Mouse (Mus musculus): ENCODE data around the gene Mrps14. TPM values are rescaled to one million over a fixed set of nuclear protein-coding genes. Genes with fewer than 3 reads are reported as not detected.

Gene Mrps14
- polyA plus RNA-seq, 1 experiment from 2014 or later, result 224 TPM

DNA sequence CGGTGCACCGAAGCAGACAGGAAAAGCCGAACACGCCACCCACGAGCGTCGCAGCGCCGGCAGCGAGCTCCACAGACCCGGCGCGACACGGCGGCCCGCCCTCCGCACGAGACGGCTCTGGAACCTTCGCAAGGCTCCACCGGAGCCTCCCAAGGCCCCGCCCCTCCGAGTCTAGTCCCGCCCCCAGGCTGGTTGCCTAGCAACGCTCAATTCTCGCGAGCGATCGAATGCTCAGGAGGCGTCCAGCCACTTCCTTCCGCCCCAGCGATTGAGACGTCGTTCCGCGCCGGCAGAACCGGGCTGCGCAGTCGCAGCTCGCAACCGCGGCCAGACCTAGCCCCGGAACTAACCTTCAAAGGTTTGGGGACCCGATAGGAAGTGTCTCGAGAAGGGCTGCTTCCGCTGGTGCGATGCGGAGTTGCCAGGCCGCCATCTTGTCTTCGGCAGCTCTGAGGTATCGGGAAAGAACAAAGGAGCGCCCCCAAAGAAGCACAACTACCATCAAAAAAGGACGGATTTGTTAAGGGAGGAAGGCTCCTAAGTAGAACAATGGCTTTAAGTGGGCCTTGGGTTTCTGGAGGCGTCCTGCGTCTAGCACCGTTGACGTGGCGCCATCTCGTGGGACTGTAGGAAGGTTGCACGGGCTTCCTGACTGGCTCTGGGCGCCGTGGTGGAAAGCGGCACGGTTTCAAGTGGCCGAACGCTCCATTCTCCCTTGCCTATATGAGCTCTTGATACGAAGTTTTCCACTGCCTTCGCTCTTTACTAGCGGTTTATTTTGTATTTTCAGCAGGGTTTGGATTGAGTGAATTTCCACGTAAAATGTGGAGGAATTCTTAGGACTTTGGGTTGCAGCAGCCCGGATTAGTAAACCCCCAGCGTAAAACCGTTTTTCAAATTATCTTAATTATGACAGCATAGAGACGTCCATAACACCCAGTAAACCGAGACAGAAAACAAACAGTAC is 18.0 kb downstream of the Mrps14 start, which contains the start of gene Cacybp:
TSS of gene Cacybp (minus strand) at position 173 of the 967 bp plus-strand sequence.
- Histone ChIP-seq H3K36me3 (ENCODE audit: control insufficient read depth, insufficient read depth, low read length) (peaks cover under 1% of the 10 kb centered on the region), H3K4me1 (ENCODE audit: control insufficient read depth, insufficient read depth, low read length) (peaks cover 22% of the 10 kb centered on the region), H3K27me3 (replicated peaks; ENCODE audit: control insufficient read depth, insufficient read depth, low read length) (no peaks in the 10 kb centered on the region), H3K4me3 (ENCODE audit: low read depth, low read length) (peak within 1 kb of the TSS; percentile 79), H3K9ac (ENCODE audit: low read length) (peak within 1 kb of the TSS; percentile 90), H3K27ac (ENCODE audit: low read depth, low read length) (peak within 1 kb of the TSS; percentile 99), H3K9me3 (replicated peaks; ENCODE audit: control insufficient read depth, low read length) (no peaks in the 10 kb centered on the region), H3K4me2 (ENCODE audit: low read length) (peak within 1 kb of the TSS; percentile 68)
- peak; percentile 97 for ATAC-seq
- WGBS, result under 1% methylated on average over 76 of the region's 76 CpGs
- DNase-seq (ENCODE audit: low spot score), result peak; percentile 99

DNA sequence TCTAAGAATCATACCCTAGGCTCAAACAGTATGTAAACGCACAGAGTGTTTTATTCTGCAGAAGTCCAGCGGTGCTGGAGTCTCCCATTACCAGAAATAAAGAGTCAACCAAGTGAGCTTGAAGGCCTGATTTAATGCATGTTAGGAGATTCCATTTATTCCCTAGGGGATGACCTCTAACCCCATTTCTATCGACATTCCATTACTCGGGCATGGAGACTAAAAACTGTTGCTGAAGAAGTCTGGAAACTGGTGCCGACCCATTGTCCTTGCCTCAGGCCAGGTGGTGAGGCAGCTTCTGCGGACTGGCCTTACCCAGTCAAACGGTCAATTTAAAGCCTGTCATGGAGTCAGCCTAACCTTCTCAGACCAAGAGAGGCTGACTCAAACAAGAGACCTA is 19.2 kb downstream of the Mrps14 start:
- WGBS, result 89% methylated on average over 7 of the region's 7 CpGs
- H3K27ac ChIP-seq (ENCODE audit: low read depth, low read length), result no peak overlapping the region

DNA sequence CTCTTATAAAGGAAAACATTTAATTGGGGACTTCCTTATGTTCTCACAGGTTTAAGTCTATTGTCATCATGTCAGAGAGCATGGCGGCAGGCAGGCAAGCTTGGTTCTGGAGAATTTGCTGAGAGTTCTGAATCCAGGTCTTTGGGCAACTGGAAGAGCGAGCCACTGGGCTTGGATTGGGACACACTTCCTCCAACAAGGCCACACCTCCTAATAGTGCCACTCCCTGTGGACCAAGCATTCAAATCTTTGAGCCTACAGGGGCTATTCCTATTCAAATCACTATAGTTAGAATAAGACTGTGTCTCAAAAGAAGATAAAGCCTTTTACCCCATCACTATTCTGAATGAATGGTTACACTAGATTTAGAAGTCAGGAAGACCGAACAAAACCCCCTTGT is 22.9 kb downstream of the Mrps14 start:
- no peak for DNase-seq (ENCODE audit: low spot score)
- Histone ChIP-seq H3K4me2 (ENCODE audit: low read length) (no peak overlapping the region), H3K36me3 (ENCODE audit: control insufficient read depth, insufficient read depth, low read length) (no peaks in the 10 kb centered on the region), H3K27ac (ENCODE audit: low read depth, low read length) (no peak overlapping the region), H3K4me1 (ENCODE audit: control insufficient read depth, insufficient read depth, low read length) (0 out of 2 replicates have a peak, but pooled peaks cover 3% of the 10 kb centered on the region), H3K9ac (ENCODE audit: low read length) (no peak overlapping the region), H3K4me3 (ENCODE audit: low read depth, low read length) (no peak overlapping the region), H3K27me3 (replicated peaks; ENCODE audit: control insufficient read depth, insufficient read depth, low read length) (no peaks in the 10 kb centered on the region), H3K9me3 (replicated peaks; ENCODE audit: control insufficient read depth, low read length) (no peaks in the 10 kb centered on the region)
- no peak for ATAC-seq
- WGBS, result 84% methylated on average over 3 of the region's 3 CpGs

More for the DNA sequence above, 19.2 kb downstream of the Mrps14 start:
- ATAC-seq (no peak), DNase-seq (ENCODE audit: low spot score) (no peak)
- H3K27me3 ChIP-seq (replicated peaks; ENCODE audit: control insufficient read depth, insufficient read depth, low read length), result no peaks in the 10 kb centered on the region
- no peaks in the 10 kb centered on the region for H3K9me3 ChIP-seq (replicated peaks; ENCODE audit: control insufficient read depth, low read length)
- H3K4me3 ChIP-seq (ENCODE audit: low read depth, low read length), result no peak overlapping the region
- H3K36me3 ChIP-seq (ENCODE audit: control insufficient read depth, insufficient read depth, low read length), result no peaks in the 10 kb centered on the region
- peaks cover 19% of the 10 kb centered on the region for H3K4me1 ChIP-seq (ENCODE audit: control insufficient read depth, insufficient read depth, low read length)
- no peak overlapping the region for H3K9ac ChIP-seq (ENCODE audit: low read length)
- H3K4me2 ChIP-seq (ENCODE audit: low read length), result 0 out of 2 replicates have a peak overlapping the region, but pooled peaks have one; percentile 68

DNA sequence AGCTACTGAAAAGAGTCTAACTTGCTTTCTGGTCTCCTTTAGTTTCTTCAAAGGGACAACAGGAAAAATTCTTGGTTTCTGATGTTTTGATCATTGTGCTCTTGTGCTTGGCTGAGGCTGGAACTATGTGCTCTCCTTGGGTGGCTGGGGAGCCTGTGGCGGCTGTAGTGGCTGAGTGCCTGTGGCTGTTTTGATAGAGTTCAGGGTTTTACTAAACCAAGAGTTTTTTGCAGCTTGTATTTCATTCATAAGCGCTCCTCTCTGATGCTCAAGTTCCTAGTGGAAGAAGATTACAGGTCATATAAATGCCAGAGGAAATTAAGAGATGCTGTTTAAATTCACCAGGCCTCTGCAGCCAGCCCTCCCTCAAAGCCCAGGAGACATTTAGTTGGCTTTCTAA is 29.1 kb downstream of the Mrps14 start:
- 88% methylated on average over 2 of the region's 2 CpGs for WGBS
- no peak overlapping the region for H3K4me3 ChIP-seq (ENCODE audit: low read depth, low read length)
- H3K27ac ChIP-seq (ENCODE audit: low read depth, low read length), result no peak overlapping the region
- H3K9ac ChIP-seq (ENCODE audit: low read length), result no peak overlapping the region
- ATAC-seq, result no peak
- 0 out of 2 replicates have a peak, but pooled peaks cover 4% of the 10 kb centered on the region for H3K36me3 ChIP-seq (ENCODE audit: control insufficient read depth, insufficient read depth, low read length)
- no peak overlapping the region for H3K4me2 ChIP-seq (ENCODE audit: low read length)
- no peak for DNase-seq (ENCODE audit: low spot score)
- no peaks in the 10 kb centered on the region for H3K9me3 ChIP-seq (replicated peaks; ENCODE audit: control insufficient read depth, low read length)
- no peaks in the 10 kb centered on the region for H3K27me3 ChIP-seq (replicated peaks; ENCODE audit: control insufficient read depth, insufficient read depth, low read length)
- no peaks in the 10 kb centered on the region for H3K4me1 ChIP-seq (ENCODE audit: control insufficient read depth, insufficient read depth, low read length)

DNA sequence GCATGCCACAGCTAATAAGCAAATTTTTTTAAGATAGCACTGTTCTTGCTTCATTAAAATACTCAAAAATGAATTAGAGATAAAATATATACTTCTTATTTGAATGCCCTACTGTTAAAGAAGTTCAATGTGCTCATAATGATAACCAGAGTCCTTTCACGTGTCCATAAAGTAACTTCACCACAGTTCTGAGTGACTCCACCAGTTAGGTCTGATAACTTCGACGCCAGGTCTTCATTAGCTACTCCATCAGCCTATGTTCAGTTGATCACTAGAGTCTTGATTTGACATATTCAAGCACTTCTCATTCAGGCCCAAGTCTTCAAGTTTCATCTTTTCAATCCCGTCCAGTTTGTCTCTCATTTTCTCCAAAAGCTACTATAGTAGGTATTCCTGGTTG is 32.2 kb downstream of the Mrps14 start:
- H3K27ac ChIP-seq (ENCODE audit: low read depth, low read length), result no peak overlapping the region
- WGBS, result 91% methylated on average over 4 of the region's 4 CpGs
- no peak overlapping the region for H3K9ac ChIP-seq (ENCODE audit: low read length)
- 0 out of 2 replicates have a peak, but pooled peaks cover 4% of the 10 kb centered on the region for H3K36me3 ChIP-seq (ENCODE audit: control insufficient read depth, insufficient read depth, low read length)
- ATAC-seq (no peak), DNase-seq (ENCODE audit: low spot score) (no peak)
- no peaks in the 10 kb centered on the region for H3K4me1 ChIP-seq (ENCODE audit: control insufficient read depth, insufficient read depth, low read length)
- no peak overlapping the region for H3K4me2 ChIP-seq (ENCODE audit: low read length)
- no peaks in the 10 kb centered on the region for H3K27me3 ChIP-seq (replicated peaks; ENCODE audit: control insufficient read depth, insufficient read depth, low read length)
- H3K9me3 ChIP-seq (replicated peaks; ENCODE audit: control insufficient read depth, low read length), result no peaks in the 10 kb centered on the region
- H3K4me3 ChIP-seq (ENCODE audit: low read depth, low read length), result no peak overlapping the region

DNA sequence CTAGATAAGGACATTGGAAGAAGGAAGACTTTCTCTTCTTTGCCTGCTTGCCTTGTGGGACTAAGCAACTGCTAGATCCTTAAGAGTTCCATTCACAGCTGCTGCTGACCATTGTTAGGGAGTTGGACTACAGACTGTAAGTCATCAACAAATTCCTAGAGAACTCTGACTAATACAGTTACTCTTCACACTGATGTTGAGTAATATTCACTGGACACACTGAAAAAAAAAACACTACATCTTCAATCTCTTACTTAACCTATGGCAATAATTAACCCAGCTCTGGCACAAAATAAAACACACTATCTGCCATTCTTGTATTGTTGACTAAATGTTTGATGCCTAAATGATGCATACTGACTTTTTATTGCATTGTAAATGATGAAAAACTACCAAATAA is 32.8 kb downstream of the Mrps14 start:
- ATAC-seq (no peak), DNase-seq (ENCODE audit: low spot score) (no peak)
- Histone ChIP-seq H3K4me2 (ENCODE audit: low read length) (no peak overlapping the region), H3K4me3 (ENCODE audit: low read depth, low read length) (no peak overlapping the region), H3K4me1 (ENCODE audit: control insufficient read depth, insufficient read depth, low read length) (no peaks in the 10 kb centered on the region), H3K9ac (ENCODE audit: low read length) (no peak overlapping the region), H3K27ac (ENCODE audit: low read depth, low read length) (no peak overlapping the region), H3K9me3 (replicated peaks; ENCODE audit: control insufficient read depth, low read length) (no peaks in the 10 kb centered on the region), H3K27me3 (replicated peaks; ENCODE audit: control insufficient read depth, insufficient read depth, low read length) (no peaks in the 10 kb centered on the region), H3K36me3 (ENCODE audit: control insufficient read depth, insufficient read depth, low read length) (0 out of 2 replicates have a peak, but pooled peaks cover 4% of the 10 kb centered on the region)

DNA sequence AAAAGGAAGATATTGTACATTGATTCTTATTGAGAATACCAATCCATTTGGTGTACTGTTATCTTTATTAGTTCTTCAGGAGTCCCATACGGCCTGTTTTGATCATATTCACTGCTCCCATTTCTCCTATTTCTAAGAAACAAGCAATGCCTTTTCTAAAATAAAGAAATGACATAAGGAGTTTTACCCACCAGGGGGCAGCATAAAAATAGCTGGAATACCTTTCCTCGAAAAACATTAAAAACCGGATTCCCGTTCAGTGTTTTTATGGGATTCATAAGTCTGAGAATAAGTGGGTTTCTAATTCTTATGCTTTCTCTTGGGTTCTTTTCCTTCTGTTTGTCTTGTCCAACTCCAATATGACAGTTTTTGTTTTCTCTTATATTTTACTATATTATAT is 36.0 kb downstream of the Mrps14 start:
- H3K4me1 ChIP-seq (ENCODE audit: control insufficient read depth, insufficient read depth, low read length), result no peaks in the 10 kb centered on the region
- no peak overlapping the region for H3K4me2 ChIP-seq (ENCODE audit: low read length)
- H3K9ac ChIP-seq (ENCODE audit: low read length), result no peak overlapping the region
- H3K4me3 ChIP-seq (ENCODE audit: low read depth, low read length), result no peak overlapping the region
- DNase-seq (ENCODE audit: low spot score) (peak; percentile 84), ATAC-seq (no peak)
- no peaks in the 10 kb centered on the region for H3K9me3 ChIP-seq (replicated peaks; ENCODE audit: control insufficient read depth, low read length)
- no peak overlapping the region for H3K27ac ChIP-seq (ENCODE audit: low read depth, low read length)
- H3K36me3 ChIP-seq (ENCODE audit: control insufficient read depth, insufficient read depth, low read length), result no peaks in the 10 kb centered on the region
- H3K27me3 ChIP-seq (replicated peaks; ENCODE audit: control insufficient read depth, insufficient read depth, low read length), result no peaks in the 10 kb centered on the region
- 61% methylated on average over 4 of the region's 4 CpGs for WGBS

DNA sequence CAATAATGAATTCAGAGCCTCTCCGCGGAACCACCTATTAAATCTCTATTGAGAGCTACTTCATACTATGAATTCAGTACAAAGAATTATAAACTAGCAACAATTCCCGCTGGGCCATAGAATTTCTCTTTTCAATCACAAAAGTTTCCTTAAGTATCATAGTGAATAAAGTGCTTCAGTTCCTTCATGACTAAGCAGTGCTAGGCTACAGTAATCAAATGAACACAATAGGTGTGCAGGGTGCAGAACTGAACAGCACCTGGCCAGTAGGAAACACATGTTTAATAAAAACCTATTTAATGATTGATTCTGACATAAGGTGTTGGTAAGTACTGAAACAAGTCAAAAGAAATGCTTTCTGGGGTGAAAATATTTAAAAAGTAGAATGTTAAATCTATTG is 37.1 kb downstream of the Mrps14 start:
- WGBS, result 36% methylated on average over 3 of the region's 3 CpGs
- Histone ChIP-seq H3K9me3 (replicated peaks; ENCODE audit: control insufficient read depth, low read length) (no peaks in the 10 kb centered on the region), H3K4me3 (ENCODE audit: low read depth, low read length) (no peak overlapping the region), H3K36me3 (ENCODE audit: control insufficient read depth, insufficient read depth, low read length) (no peaks in the 10 kb centered on the region), H3K4me1 (ENCODE audit: control insufficient read depth, insufficient read depth, low read length) (no peaks in the 10 kb centered on the region), H3K27ac (ENCODE audit: low read depth, low read length) (no peak overlapping the region), H3K4me2 (ENCODE audit: low read length) (no peak overlapping the region), H3K9ac (ENCODE audit: low read length) (no peak overlapping the region), H3K27me3 (replicated peaks; ENCODE audit: control insufficient read depth, insufficient read depth, low read length) (no peaks in the 10 kb centered on the region)
- ATAC-seq, result peak; percentile 57
- DNase-seq (ENCODE audit: low spot score), result peak; percentile 45

DNA sequence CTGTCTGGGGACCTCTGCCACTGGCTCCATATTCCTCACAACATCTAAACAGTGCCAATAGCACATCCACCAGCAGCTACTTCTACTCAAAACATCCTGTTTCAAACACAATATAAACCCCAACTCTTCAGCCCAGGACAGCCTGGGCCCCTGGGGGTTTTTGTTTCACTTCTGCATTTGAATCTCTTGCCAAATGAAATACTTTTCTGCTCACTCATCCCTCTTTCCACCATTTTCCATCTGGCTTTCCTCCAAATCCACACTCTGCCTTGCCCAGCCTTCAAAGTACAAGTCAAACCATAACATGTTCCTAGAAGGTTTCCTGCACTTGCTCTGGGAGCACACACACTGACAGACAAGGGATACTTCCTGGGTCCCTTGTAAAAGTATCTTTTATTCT is 38.9 kb downstream of the Mrps14 start:
- no peaks in the 10 kb centered on the region for H3K36me3 ChIP-seq (ENCODE audit: control insufficient read depth, insufficient read depth, low read length)
- H3K27me3 ChIP-seq (replicated peaks; ENCODE audit: control insufficient read depth, insufficient read depth, low read length), result no peaks in the 10 kb centered on the region
- no peak overlapping the region for H3K27ac ChIP-seq (ENCODE audit: low read depth, low read length)
- ATAC-seq (no peak), DNase-seq (ENCODE audit: low spot score) (no peak)
- no peak overlapping the region for H3K4me3 ChIP-seq (ENCODE audit: low read depth, low read length)
- no peak overlapping the region for H3K9ac ChIP-seq (ENCODE audit: low read length)
- H3K4me1 ChIP-seq (ENCODE audit: control insufficient read depth, insufficient read depth, low read length), result no peaks in the 10 kb centered on the region
- H3K4me2 ChIP-seq (ENCODE audit: low read length), result no peak overlapping the region
- H3K9me3 ChIP-seq (replicated peaks; ENCODE audit: control insufficient read depth, low read length), result no peaks in the 10 kb centered on the region
